Mouse (Mus musculus) gastrocnemius, adult 8-10 months (tissue): ENCODE measurements around the gene Ergic1. TPM values are rescaled to one million over a fixed set of nuclear protein-coding genes. Genes with fewer than 3 reads are reported as not detected.

Experiments
- DNase-seq, 2 experiments: peaks; one replicate each; pipeline ENCODE4 v3.0.0; 2022; ENCODE audit warnings: low spot score in 2 of 2
- total RNA-seq, 4 experiments: library from RNA; stranded (reverse); gene quantifications; 2 replicates each; pipeline ENCODE4 v1.2.4; 2022

The Ergic1 gene
- total RNA-seq, 4 experiments from 2014 or later, result 42.1 to 62.2 (median 50.9) TPM

GRCm38 (mm10) chr17:26598845-26599244 is 37.6 kb downstream of the Ergic1 start:
- no peak for DNase-seq

DNA sequence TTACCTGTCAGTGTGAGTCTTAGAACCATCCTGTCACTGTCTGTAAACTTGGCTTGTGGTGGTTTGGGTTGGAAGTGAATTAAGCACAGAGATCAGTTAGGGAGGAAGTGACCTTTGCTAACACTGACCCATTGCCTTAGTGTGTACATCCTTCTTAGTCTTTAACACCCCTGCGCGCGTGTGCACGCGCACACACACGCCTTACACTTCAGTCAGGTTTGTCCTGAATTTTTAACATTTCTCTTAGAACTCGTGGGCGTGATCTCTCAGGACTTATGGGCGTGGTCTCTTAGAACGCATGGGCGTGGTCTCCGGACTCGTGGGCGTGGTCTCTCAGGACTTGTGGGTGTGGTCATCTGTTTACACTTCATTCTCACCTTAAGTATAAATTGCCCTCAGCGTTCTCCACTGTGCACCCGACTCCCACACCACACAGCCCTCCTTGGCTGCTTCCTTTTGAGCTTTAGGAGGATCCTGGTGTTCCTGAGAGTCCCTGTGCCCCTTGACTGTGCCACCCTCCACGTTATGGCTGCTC is 39.7 kb downstream of the Ergic1 start:
- DNase-seq, result no peak

DNA sequence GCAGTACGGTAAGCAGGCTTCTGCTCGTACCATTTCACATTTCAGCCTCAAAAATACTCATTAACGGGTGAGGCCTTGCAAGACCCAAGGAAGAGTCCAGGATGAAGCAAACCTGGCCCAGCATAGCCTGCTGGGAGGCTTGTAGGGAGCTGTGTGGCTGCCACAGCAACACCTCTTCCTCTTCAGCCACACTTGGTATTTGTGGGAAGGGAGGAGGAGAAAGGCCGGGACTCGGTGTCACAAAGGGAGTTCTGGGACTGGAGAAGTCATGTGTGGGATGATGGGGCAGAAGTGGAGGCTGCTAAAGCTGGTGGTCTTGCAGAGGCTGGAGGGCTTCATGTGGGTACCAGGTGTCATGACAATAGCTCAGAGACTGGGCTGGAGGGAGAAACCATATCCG is 40.2 kb downstream of the Ergic1 start:
- no peak for DNase-seq

DNA sequence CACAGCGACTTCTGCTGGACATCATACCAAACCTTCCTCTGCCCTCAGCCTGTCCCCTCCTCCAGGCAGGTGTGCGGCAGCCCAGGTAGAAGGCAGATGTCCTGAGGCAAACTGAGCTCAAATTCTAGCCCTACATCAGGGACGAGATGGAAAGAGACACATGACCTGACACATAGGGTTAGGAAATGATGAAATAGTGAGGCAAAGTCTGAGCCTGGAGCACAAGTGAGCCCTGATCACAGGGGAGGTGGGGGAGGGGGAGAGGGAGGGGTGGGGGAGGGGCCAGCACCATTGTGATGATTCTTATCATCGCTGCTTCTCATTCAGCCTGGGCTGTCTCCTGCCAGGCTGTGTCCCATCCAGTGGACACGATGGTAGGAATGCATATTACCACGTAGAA is 40.6 kb downstream of the Ergic1 start:
- DNase-seq, result no peak

DNA sequence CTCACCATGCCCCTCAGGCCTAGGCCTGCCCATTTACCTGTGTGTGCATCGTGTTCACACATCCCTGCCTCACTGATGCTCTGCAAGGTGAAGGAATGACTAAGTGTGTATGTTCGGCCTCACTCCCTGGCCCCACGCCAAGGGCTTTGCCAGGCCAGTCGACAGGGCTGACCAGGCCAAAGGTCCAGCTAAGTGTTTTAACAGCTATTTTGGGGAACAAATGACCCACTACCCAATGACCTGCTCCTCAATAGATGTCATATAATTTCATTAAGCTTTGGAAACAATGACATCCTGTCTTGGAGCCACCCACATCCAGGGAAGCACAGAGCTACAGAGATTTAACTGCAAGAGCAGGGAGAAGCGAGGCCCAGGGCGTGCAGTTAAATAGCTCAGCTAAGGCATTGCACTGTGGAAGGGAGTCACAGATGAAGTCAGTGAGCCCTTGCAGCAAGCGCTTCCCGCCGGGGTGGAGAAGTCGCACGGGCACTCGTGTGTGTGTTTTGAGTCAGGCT is 41.1 kb downstream of the Ergic1 start:
- DNase-seq, result peak in 1 of 2 experiments; percentile 48

DNA sequence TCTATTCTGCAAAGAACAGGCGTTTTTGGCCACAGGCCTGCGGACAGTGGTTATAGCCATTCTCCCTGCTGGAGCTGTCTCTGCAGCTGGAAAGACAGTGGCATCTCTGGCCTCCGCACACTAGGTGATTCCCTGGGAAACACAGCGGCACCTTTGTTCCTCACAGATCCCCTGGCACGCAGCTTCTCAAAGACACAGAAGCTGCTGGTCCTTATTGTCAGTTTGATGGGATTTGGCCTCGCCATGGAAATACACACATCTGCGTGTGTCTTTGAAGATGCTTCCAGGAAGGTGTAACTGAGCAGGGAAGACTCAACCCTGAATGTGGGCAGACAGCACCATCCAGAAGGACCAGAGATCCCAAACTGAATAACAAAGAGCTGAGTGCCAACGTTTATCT is 42.0 kb downstream of the Ergic1 start:
- no peak for DNase-seq

DNA sequence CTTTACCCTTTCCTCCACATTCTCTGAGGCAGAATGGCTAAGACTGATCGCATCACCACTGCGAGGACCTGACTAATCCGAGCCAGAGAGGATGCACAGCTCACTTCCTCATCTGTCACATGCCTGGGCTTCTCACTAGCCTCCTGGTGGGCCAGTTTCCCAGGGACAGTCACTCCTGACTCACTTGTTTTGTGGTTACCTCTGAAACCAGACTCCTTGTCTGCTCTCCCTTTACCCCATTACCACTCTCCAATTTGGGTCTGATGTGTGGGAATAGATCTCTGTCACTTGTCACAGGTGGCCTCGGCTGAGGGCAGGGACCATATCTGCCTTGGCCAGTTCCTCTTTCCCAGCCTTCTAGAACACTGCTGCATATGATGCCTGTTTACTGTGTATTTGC is 44.3 kb downstream of the Ergic1 start:
- no peak for DNase-seq

- no peak for DNase-seq
Measured at GRCm38 (mm10) chr17:26606516-26606915, 45.2 kb downstream of the Ergic1 start.

GRCm38 (mm10) chr17:26608348-26608747 is 47.1 kb downstream of the Ergic1 start:
- no peak for DNase-seq

DNA sequence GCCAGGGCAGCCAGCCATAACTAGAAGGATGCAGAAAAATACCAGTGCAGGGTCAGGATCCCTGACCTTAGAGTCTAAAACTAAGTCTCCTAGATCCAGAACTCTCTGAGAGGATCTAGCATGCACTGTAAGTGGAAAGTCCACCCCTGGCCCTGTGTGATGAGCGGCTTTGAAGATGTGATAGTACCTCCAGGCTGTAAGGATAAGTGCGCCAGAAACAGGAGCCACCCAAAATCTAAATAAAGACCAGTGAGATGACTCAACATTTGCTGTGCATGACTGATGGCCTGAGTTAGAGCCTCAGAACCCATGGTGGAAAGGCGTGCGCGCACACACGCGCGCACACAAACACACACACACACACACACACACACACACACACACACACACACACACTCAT is 47.6 kb downstream of the Ergic1 start:
- no peak for DNase-seq

GRCm38 (mm10) chr17:26609820-26610219 is 48.5 kb downstream of the Ergic1 start:
- no peak for DNase-seq

GRCm38 (mm10) chr17:26611328-26611727 is 50.0 kb downstream of the Ergic1 start:
- DNase-seq, result no peak

- no peak for DNase-seq
Measured at GRCm38 (mm10) chr17:26611918-26612317, 50.6 kb downstream of the Ergic1 start.

DNA sequence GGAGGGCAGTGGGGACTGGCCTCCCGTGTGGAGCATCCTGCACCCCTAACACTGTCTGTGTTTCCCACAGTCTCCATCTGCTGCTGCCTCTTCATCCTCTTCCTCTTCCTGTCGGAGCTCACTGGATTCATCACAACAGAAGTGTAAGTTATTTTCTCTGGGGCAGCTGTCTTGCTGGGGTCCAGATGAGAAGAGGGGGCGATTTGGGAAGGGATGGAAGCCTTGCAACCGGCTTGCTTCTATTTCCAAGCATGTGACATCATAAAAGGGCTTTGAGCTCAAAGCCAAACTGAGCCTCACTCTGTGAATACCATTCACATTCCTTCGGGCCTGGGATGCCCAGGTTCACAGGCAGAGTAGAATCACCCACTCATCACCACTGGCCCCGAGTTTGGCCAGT is 53.0 kb downstream of the Ergic1 start:
- no peak for DNase-seq

GRCm38 (mm10) chr17:26614708-26615486 is 53.6 kb downstream of the Ergic1 start:
- no peak for DNase-seq

GRCm38 (mm10) chr17:26616696-26617095 is 55.4 kb downstream of the Ergic1 start:
- DNase-seq, result no peak

- DNase-seq, result no peak
Measured at GRCm38 (mm10) chr17:26618498-26618897, 57.2 kb downstream of the Ergic1 start.

DNA sequence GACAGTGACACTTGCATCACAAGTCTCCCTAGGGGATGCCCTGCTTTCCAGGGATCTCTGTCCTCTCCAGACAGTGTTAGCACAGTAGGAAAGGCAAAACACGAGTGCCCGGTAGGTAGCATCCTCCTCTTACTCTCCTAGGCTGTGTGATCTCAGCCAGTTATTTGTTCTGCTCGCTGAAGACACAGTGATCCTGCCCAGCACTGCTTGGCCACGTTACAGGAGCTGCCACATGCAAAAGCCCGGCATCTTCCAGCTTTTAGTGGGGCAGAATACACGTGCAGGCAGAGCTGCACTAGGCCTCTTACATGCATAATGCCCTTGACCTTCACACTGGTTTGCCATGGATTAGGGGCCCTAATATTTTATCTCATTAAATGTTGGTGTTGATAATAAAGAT is 58.3 kb downstream of the Ergic1 start:
- DNase-seq, result no peak

GRCm38 (mm10) chr17:26620292-26620691 is 59.0 kb downstream of the Ergic1 start:
- DNase-seq, result no peak

- DNase-seq, result peak; percentile 58 to 68
Measured at GRCm38 (mm10) chr17:26620786-26621766, 59.8 kb downstream of the Ergic1 start.

DNA sequence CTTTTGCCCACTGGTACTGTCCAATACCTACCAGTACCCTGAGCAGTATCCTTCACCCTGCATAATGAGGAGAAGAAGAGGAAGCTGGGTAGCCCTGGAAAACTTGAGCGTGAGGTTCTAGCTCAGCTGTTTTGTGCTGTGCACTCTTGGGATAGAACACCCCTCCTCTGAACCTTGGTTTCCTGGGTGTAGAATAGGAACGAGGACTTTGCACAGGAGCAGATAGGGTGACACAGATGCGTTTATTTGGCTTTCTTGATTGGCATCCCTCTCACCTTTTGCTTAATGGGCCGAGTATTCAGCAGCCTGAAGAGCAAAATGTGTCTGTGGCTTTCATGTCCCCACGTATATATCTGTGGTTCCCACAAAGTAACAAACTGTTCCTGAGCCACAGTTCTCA is 60.6 kb downstream of the Ergic1 start:
- DNase-seq, result no peak

DNA sequence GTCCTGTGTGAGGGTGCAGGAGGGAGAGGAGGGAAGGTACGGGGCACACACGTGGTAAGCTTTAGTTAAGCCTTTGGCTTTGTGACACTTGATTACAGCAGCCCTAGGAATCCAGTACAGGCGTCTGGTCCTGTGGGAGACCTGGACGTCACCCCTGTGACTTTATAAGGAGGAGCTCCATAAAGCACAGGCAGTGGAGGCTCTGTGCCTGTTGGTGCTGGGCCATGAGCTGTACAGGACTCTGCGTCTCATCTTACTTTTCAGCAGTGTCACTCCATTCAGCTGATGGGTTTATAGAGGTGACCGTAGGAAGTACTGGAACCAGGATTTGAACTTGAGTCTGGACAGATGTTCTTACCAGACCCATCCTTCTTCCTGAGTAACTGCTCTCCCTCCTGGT is 62.7 kb downstream of the Ergic1 start:
- no peak for DNase-seq
